Mouse (Mus musculus) thymus, postnatal 36 days (tissue): ENCODE measurements around the gene Prkg1.

Experiments used
- DNase-seq, 2 experiments: peaks; one replicate each; pipeline ENCODE4 v3.0.0; 2022; ENCODE audit warnings: mixed read lengths in 2 of 2

The Prkg1 gene

GRCm38 (mm10) chr19:31132614-31133013, 632.2 kb downstream of the Prkg1 start:
- DNase-seq, result no peak

DNA sequence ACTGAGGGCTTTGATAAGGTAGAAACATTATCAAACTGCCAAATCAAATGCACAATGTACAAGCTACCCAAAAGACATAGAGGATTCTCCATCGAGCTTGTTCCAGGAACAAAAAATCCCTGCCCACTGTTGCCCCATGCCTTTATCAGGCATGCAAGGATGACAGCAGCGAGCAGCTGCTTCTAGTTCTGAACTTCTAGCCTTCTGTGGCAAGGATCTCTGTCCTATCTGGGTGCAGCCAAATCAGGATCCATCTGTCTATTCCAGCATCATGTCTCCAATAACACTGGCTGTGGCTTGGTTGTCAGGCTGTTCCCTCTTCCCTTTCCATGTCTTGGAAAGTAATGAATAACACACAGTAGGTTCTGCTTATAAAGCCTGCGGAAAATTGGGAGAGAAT, 640.2 kb downstream of the Prkg1 start:
- no peak for DNase-seq

GRCm38 (mm10) chr19:31114690-31115089, 650.1 kb downstream of the Prkg1 start:
- DNase-seq, result no peak

GRCm38 (mm10) chr19:31106835-31107554, 657.8 kb downstream of the Prkg1 start:
- DNase-seq, result no peak

DNA sequence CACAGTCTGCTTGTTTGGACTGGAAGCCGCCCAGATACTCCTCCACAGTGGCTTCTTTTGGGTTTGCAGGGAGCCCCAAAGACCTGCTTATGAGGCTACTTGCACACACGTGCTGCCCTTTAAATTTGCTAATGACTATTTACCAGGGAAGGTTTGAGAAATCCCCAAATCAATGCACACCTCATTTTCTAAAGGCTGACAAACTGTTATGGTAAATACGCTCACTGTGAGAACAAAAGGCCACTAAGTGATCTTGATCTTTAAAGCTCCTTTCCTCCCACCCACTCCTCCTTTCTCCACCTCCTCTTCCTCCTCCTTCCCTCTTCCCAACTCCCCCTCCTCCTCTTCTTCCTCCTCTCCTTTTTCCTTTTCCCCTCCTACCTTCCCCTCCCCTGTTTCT, 658.8 kb downstream of the Prkg1 start:
- DNase-seq, result no peak

- DNase-seq, result no peak
Observed at GRCm38 (mm10) chr19:31104764-31105163, 660.1 kb downstream of the Prkg1 start.

GRCm38 (mm10) chr19:31099369-31099768, 665.5 kb downstream of the Prkg1 start:
- no peak for DNase-seq

DNA sequence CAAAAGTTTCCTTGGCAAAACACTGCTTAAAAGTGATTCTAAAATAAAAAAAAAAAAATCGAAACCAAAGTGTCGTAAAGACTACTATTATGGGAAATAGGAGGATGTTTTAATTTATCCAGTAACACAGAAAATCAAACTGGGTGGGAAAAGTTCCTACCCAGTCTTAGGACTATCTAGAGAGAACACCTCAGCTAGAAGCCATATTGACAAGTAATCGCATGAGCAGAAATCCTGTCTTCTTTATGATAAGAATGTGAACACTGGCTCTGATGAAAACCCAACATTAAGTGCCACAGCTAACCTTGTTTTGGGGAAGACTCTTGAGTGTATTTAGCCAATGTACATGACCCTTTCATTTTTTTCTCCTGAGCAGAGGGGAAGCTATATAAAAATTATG, 667.0 kb downstream of the Prkg1 start:
- no peak for DNase-seq

- peak; percentile 3 to 23 for DNase-seq
Observed at GRCm38 (mm10) chr19:31083761-31084160, 681.1 kb downstream of the Prkg1 start.

DNA sequence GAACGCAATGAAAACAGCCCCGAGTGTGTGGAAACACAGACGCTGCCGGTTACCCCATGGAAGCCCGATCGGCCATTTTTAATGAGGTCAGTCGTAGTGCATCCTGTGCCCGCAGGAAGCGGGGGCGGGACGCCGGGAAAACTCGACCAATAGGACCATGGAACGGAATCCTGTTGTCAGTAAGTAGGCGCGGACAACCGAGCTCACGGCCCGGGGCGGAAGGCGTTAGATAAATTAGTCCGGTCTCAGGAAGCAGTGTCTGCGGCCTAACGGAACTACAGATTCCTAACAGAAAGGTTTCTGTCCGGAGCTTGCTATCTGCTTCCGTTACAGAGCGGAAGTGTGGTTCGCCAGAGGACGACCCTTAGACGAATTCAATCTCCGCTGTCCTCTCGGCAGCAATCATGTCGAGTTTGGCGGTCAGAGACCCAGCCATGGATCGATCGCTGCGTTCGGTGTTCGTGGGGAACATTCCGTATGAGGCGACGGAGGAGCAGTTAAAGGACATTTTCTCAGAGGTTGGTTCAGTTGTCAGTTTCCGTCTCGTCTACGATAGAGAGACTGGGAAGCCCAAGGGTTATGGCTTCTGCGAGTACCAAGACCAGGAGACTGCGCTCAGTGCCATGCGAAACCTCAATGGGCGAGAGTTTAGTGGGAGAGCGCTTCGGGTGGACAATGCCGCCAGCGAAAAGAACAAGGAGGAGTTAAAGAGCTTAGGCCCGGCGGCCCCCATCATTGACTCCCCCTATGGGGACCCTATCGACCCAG, 682.0 kb downstream of the Prkg1 start, which contains the start of gene Cstf2t:
Cstf2t (plus strand) TSS at position 176 of the 768 bp plus-strand sequence.
- peak; percentile 99 for DNase-seq

DNA sequence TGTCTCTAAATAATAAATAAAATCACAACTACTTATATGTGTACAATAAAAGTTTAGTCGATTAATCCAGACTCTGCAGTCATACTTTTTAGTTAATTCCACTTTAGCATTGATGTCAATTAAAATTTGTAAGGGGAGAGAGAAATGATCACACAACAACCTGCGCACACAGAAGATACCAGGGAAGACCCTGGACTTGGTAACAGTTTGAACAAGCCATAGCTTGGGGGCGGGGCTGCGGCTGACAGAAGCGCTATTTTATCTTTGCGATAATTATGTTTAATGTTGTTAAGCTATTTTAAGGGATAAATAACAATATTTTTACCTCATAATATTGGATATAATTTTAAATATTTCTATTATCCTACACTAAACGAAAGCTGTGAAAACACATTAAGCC, 682.6 kb downstream of the Prkg1 start:
- DNase-seq, result no peak

DNA sequence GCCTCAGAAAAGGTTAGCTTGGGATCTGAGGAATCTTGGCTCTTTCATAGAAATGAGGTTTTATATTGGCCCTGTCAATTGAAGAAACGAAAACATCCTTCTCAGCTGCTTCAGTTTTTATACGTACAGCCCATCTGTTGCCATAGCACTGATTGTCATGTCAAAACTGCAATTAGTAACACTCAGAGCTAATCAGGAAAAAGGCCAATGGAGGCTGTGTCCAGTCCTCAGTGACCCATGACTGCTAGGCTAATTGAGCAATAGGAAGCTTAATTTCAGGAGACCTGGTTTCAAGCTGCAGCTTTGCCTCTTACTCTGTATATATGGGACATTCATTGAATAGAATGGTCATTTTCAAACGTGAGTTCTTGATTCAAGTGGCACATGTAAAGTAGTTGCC, 686.6 kb downstream of the Prkg1 start:
- no peak for DNase-seq

GRCm38 (mm10) chr19:31076106-31076505, 688.7 kb downstream of the Prkg1 start:
- no peak for DNase-seq

GRCm38 (mm10) chr19:31074717-31075063, 690.1 kb downstream of the Prkg1 start:
- no peak for DNase-seq

- no peak for DNase-seq
Observed at GRCm38 (mm10) chr19:31073959-31074716, 690.7 kb downstream of the Prkg1 start.

DNA sequence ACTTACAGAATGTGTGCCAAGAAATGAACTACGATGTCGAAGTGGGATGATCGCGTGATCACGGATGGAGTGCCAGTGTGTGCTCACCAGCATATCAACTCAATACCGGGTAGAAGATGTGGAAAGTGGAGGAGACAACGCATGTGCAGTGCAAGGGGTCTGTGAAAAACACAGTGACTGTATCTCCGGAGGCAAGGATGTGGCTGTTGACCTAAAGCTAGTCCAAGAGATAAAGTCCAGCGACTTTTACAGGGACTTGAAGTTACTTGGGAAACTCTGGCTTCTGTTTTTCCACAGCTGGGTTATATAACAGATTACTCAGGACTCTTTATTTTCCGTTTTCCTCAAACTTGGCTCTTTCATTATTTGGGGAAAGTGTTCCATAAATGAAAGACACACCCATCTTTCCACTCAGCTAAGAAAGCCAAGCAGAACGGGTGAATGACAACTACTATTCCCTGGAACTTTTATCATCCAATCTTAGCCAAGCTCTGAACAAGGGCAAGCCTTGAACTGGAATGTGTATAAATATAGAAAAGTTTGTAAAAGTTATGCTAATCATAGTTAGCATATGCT, 699.5 kb downstream of the Prkg1 start:
- no peak for DNase-seq

DNA sequence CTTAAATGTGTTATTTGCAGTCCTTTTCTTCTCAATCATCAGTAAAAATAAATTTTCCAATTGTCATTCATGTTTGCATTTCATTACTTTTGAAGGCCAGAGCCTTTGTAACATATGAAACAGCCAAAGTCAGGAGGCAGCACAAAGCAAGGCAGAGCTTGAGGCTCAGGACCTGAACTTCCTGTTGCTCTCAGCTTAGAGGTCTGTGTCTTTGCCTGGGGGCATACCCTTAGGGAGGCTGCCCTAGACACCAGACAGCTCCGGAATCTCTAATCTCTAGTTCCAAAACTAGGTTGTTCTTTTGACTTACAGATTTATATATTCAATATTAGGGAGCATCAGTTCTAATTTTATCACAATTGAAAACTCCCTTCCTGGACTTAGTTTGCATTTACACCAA, 700.1 kb downstream of the Prkg1 start:
- no peak for DNase-seq

DNA sequence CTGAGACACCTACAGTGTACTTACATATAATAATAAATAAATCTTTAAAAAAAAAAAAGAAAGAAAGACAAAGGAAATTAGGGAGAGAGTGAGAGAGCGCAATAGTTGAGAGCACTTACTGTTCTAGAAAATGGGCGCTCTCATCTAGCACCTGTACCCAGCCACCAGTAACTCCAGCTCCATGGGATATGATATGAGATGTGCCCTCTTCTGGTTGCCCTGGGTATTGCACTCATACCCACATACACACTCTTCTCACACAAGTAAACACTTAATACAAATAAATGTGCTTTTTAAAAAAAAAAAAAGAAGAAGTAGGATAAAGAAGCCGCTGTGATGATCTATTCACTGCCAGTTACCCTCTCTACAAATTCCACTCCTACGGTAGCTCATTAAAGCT, 718.2 kb downstream of the Prkg1 start:
- peak; percentile 3 to 4 for DNase-seq

GRCm38 (mm10) chr19:31040948-31041847, 723.6 kb downstream of the Prkg1 start:
- DNase-seq, result no peak

DNA sequence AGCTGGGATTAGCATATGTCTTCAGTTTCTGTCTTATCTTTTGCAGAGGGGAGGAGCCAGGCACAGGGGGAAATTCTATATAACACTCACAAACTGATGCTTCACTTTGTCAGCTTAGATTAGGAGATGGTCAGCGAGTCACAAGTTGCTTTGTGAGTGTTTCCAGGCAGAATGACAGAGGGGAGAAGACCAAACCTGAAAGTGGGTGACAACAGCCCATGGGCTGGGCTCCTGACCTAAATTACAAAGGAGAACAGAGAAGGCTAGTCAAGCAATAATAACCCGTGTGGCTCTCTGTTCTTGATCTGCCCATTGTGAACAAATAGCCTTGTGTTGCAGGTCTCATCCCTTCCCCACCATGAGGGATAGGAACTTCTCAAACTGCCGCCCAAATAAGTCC, 725.9 kb downstream of the Prkg1 start:
- no peak for DNase-seq

DNA sequence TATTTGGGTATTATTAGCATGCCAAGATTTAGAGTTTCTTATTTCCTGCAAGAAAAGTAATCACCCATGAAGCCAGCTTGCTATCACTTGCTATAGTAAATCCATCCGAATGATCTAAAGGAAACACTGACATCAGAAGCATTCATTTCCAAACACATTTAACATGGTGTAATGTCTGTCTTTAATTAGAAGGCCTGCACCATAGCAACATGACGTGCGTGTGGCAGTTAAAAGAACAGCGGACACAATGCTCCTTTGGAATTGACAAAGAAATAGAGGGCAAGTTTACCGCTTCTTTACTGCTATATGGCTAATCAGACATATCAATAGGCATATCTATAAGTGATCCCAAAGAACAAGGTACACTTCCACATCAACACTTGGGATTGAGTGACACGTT, 733.2 kb downstream of the Prkg1 start:
- no peak for DNase-seq

- DNase-seq, result no peak
Observed at GRCm38 (mm10) chr19:31026797-31027196, 738.0 kb downstream of the Prkg1 start.
